Mouse (Mus musculus): ENCODE results near the gene 5530401A14Rik.

GRCm38 (mm10) chr11:81923626-81924025 is 63.2 kb downstream of the 5530401A14Rik start:
- no peak for TF ChIP-seq CTCF (IDR thresholded peaks at IDR 0.05; ENCODE audit: low read depth)
- TF ChIP-seq EP300 (IDR thresholded peaks at IDR 0.05; ENCODE audit: low read depth): no peak
